Mouse (Mus musculus): ENCODE measurements around the gene Galnt11. TPM values are rescaled to one million over a fixed set of nuclear protein-coding genes. Genes with fewer than 3 reads are reported as not detected.
"Not testable (repeated sequence)": the region's sequence is repeated elsewhere in the genome, so short reads cannot be mapped to it uniquely, and the experiment has no call there.

The Galnt11 gene
- total and polyA plus RNA-seq, 3 experiments = 9.2 to 12.9 (median 10.1) TPM

GRCm38 (mm10) chr5:25190521-25190920 is 31.2 kb upstream of the Galnt11 start:
- dilution Hi-C loops (cut with MboI; ENCODE audit: extremely low pct_ligation_motif_present, extremely low pct_unique_long_range_greater_than_20kb, low sequenced_read_pairs) (no loop called here), in situ Hi-C loops (cut with MboI; ENCODE audit: low pct_ligation_motif_present, low pct_unique_long_range_greater_than_20kb, low sequenced_read_pairs) (no loop called here)
- Histone ChIP-seq H3K4me3 (replicated peaks in 1 of 3; ENCODE audit: low read depth in 2 of 3, low read length in 2 of 3, poor library complexity in 1 of 3) (no peak overlapping the region), H3K27me3 (replicated peaks) (no peaks in the 10 kb centered on the region), H3K36me3 (replicated peaks in 1 of 2; ENCODE audit: control insufficient read depth in 1 of 2, insufficient read depth in 1 of 2, low read length in 1 of 2) (no peaks in the 10 kb centered on the region), H3K27ac (ENCODE audit: insufficient read depth, low read depth) (no peak overlapping the region), H3K4me2 (ENCODE audit: insufficient read depth, low read depth, poor library complexity, severe bottlenecking) (no peak overlapping the region), H3K79me2 (replicated peaks; ENCODE audit: control insufficient read depth, extremely low read depth, insufficient read depth, poor library complexity, severe bottlenecking) (no peaks in the 10 kb centered on the region), H3K9me3 (replicated peaks; ENCODE audit: low read length) (no peaks in the 10 kb centered on the region), H3K4me1 (ENCODE audit: control insufficient read depth in 1 of 2, insufficient read depth in 2 of 2) (peaks cover 5 to 14% of the 10 kb centered on the region in 2 experiments; a peak in 3 of 4 replicates), H3K9ac (ENCODE audit: insufficient read depth, low read depth) (no peak overlapping the region)
- no peak for DNase-seq (ENCODE audit: extremely low read depth)
- TF ChIP-seq KAT2A (IDR thresholded peaks at IDR 0.05; ENCODE audit: insufficient replicate concordance, low read length) = no peak
- TF ChIP-seq RAD21 (IDR thresholded peaks at IDR 0.05; ENCODE audit: low read depth, low read length) = no peak
- no peak for TF ChIP-seq ZNF384 (IDR thresholded peaks at IDR 0.05; ENCODE audit: low read depth, low read length)
- no peak for TF ChIP-seq MEF2A (IDR thresholded peaks at IDR 0.05; ENCODE audit: borderline replicate concordance, low read depth, low read length)
- TF ChIP-seq BHLHE40 (IDR thresholded peaks at IDR 0.05; ENCODE audit: low read depth, low read length) = no peak
- TF ChIP-seq POLR2AphosphoS2 (IDR thresholded peaks at IDR 0.05; ENCODE audit: low read depth, low read length) = no peak
- TF ChIP-seq ZC3H11A (IDR thresholded peaks at IDR 0.05; ENCODE audit: low read depth, low read length) = no peak
- TF ChIP-seq TBP (conservative IDR thresholded peaks at IDR 0.05; ENCODE audit: low read depth, low read length) = no peak
- TF ChIP-seq EP300 (IDR thresholded peaks at IDR 0.05; ENCODE audit: low read length) = no peak
- TF ChIP-seq USF1 (IDR thresholded peaks at IDR 0.05; ENCODE audit: low read depth, low read length) = no peak
- TF ChIP-seq GABPA (IDR thresholded peaks at IDR 0.05; ENCODE audit: insufficient replicate concordance, low read depth, low read length) = no peak
- TF ChIP-seq USF2 (conservative IDR thresholded peaks at IDR 0.05; ENCODE audit: low read depth, low read length) = no peak

GRCm38 (mm10) chr5:25211872-25212271 is 9.8 kb upstream of the Galnt11 start:
- TF ChIP-seq SMC3 (IDR thresholded peaks at IDR 0.05; ENCODE audit: low read depth, low read length) = no peak
- no peak for TF ChIP-seq ZNF384 (IDR thresholded peaks at IDR 0.05; ENCODE audit: low read depth, low read length)
- TF ChIP-seq SIN3A (IDR thresholded peaks at IDR 0.05; ENCODE audit: low read length) = no peak
- TF ChIP-seq RAD21 (IDR thresholded peaks at IDR 0.05; ENCODE audit: low read depth, low read length) = no peak
- no peak for TF ChIP-seq ZC3H11A (IDR thresholded peaks at IDR 0.05; ENCODE audit: low read depth, low read length)
- TF ChIP-seq EP300 (IDR thresholded peaks at IDR 0.05; ENCODE audit: low read length) = no peak
- TF ChIP-seq RCOR1 (conservative IDR thresholded peaks at IDR 0.05; ENCODE audit: low read depth, low read length) = no peak
- TF ChIP-seq UBTF (IDR thresholded peaks at IDR 0.05; ENCODE audit: low read depth, low read length) = no peak
- TF ChIP-seq USF1 (IDR thresholded peaks at IDR 0.05; ENCODE audit: low read depth, low read length) = no peak
- no peak for TF ChIP-seq NELFE (IDR thresholded peaks at IDR 0.05; ENCODE audit: low read depth, low read length)
- no peak for TF ChIP-seq CHD2 (IDR thresholded peaks at IDR 0.05; ENCODE audit: low read length)
- no peak for TF ChIP-seq ZKSCAN1 (IDR thresholded peaks at IDR 0.05; ENCODE audit: borderline replicate concordance, low read depth, low read length)
- no peak for TF ChIP-seq ETS1 (conservative IDR thresholded peaks at IDR 0.05; ENCODE audit: low read depth, low read length)
- no peak for TF ChIP-seq USF2 (conservative IDR thresholded peaks at IDR 0.05; ENCODE audit: low read depth, low read length)
- no peak for TF ChIP-seq MXI1 (IDR thresholded peaks at IDR 0.05; ENCODE audit: low read depth, low read length)
- TF ChIP-seq MAX (IDR thresholded peaks at IDR 0.05; ENCODE audit: low read length) = no peak
- in situ Hi-C loops (cut with MboI; ENCODE audit: low pct_ligation_motif_present, low pct_unique_long_range_greater_than_20kb, low sequenced_read_pairs) = no loop called here
- Histone ChIP-seq H3K27ac (ENCODE audit: insufficient read depth, low read depth) (no peak overlapping the region), H3K4me3 (replicated peaks in 1 of 3; ENCODE audit: low read depth in 2 of 3, low read length in 2 of 3, poor library complexity in 1 of 3) (no peak overlapping the region), H3K27me3 (replicated peaks) (no peaks in the 10 kb centered on the region), H3K4me1 (ENCODE audit: control insufficient read depth in 1 of 2, insufficient read depth in 2 of 2) (peaks cover 0 to 2% of the 10 kb centered on the region in 2 experiments; a peak in 1 of 4 replicates), H3K9ac (ENCODE audit: insufficient read depth, low read depth) (no peak overlapping the region), H3K4me2 (ENCODE audit: insufficient read depth, low read depth, poor library complexity, severe bottlenecking) (no peak overlapping the region), H3K79me2 (replicated peaks; ENCODE audit: control insufficient read depth, extremely low read depth, insufficient read depth, poor library complexity, severe bottlenecking) (no peaks in the 10 kb centered on the region), H3K36me3 (replicated peaks in 1 of 2; ENCODE audit: control insufficient read depth in 1 of 2, insufficient read depth in 1 of 2, low read length in 1 of 2) (no peaks in the 10 kb centered on the region), H3K9me3 (replicated peaks; ENCODE audit: low read length) (no peaks in the 10 kb centered on the region)
- no peak for DNase-seq (ENCODE audit: extremely low read depth)
- dilution Hi-C loops (cut with MboI; ENCODE audit: extremely low pct_ligation_motif_present, extremely low pct_unique_long_range_greater_than_20kb, low sequenced_read_pairs) = no loop called here

- not testable (repeated sequence) for H3K9ac ChIP-seq (ENCODE audit: insufficient read depth, low read depth); H3K9me3 ChIP-seq (replicated peaks; ENCODE audit: low read length)
Measured at GRCm38 (mm10) chr5:25213216-25213615, 8.5 kb upstream of the Galnt11 start.

More at GRCm38 (mm10) chr5:25213216-25213615, 8.5 kb upstream of the Galnt11 start:
- H3K79me2 ChIP-seq (replicated peaks; ENCODE audit: control insufficient read depth, extremely low read depth, insufficient read depth, poor library complexity, severe bottlenecking); DNase-seq (ENCODE audit: extremely low read depth); H3K27ac ChIP-seq (ENCODE audit: insufficient read depth, low read depth); H3K4me3 ChIP-seq (replicated peaks in 1 of 3; ENCODE audit: low read depth in 2 of 3, low read length in 2 of 3, poor library complexity in 1 of 3); H3K4me1 ChIP-seq (ENCODE audit: control insufficient read depth in 1 of 2, insufficient read depth in 2 of 2); H3K27me3 ChIP-seq (replicated peaks); dilution Hi-C loops (cut with MboI; ENCODE audit: extremely low pct_ligation_motif_present, extremely low pct_unique_long_range_greater_than_20kb, low sequenced_read_pairs); H3K36me3 ChIP-seq (replicated peaks in 1 of 2; ENCODE audit: control insufficient read depth in 1 of 2, insufficient read depth in 1 of 2, low read length in 1 of 2); H3K4me2 ChIP-seq (ENCODE audit: insufficient read depth, low read depth, poor library complexity, severe bottlenecking); in situ Hi-C loops (cut with MboI; ENCODE audit: low pct_ligation_motif_present, low pct_unique_long_range_greater_than_20kb, low sequenced_read_pairs): not testable (repeated sequence)

Measured in CH12.LX (cell line).